Mouse (Mus musculus) liver, embryonic 14.5 days (tissue): ENCODE results near the gene 1700016K19Rik. TPM values are rescaled to one million over a fixed set of nuclear protein-coding genes. Genes with fewer than 3 reads are reported as not detected.

ENCODE experiments used
- ATAC-seq: fragments of 200-750 bp; cut with Nextera tagmentation; 2 replicates; pipeline ENCODE4 v1.8.0; 2017; ENCODE audit warnings: moderate number of reproducible peaks, mild to moderate bottlenecking, moderate library complexity; ENCODE audit not compliant: insufficient read depth
- DNase-seq, 3 experiments: peaks; one replicate each; pipeline ENCODE4 v3.0.0-alpha.2; 2012 to 2013; ENCODE audit warnings: low read depth in 3 of 3, low spot score in 3 of 3
- H3K27ac ChIP-seq: fragments of 300-500 bp; sonication (generic); 2 replicates; pipeline ENCODE4 v1.5.1; 2014; ENCODE audit warnings: moderate library complexity, mild to moderate bottlenecking, control low read depth, inconsistent platforms
- H3K27me3 ChIP-seq: fragments of 300-500 bp; sonication (generic); 2 replicates; pipeline ENCODE4 v1.6.1; 2014; ENCODE audit warnings: mild to moderate bottlenecking, low read length, moderate library complexity; ENCODE audit not compliant: control insufficient read depth, insufficient read depth
- H3K36me3 ChIP-seq: fragments of 300-500 bp; sonication (generic); replicated peaks from 2 replicates; pipeline ENCODE4 v1.6.1; 2014; ENCODE audit warnings: low read depth; ENCODE audit not compliant: control insufficient read depth, insufficient read depth
- H3K4me1 ChIP-seq, 2 experiments: fragments of 200-500 bp in 1 of 2; fragments of 300-500 bp in 1 of 2; sonication (generic) in 1 of 2; replicated peaks; 2 replicates each; pipeline ENCODE4 v1.6.1; 2012 to 2014; ENCODE audit warnings: antibody characterized with exemption in 1 of 2, inconsistent platforms in 1 of 2, low read length in 1 of 2; ENCODE audit not compliant: control insufficient read depth in 2 of 2, insufficient read depth in 2 of 2
- H3K4me2 ChIP-seq: fragments of 300-500 bp; sonication (generic); 2 replicates; pipeline ENCODE4 v1.6.1; 2014; ENCODE audit warnings: low read depth, mild to moderate bottlenecking, control low read depth, moderate library complexity
- H3K4me3 ChIP-seq, 2 experiments: fragments of 200-500 bp in 1 of 2; fragments of 300-500 bp in 1 of 2; sonication (generic) in 1 of 2; 2 replicates each; pipeline ENCODE4 v1.5.1; 2012 to 2014; ENCODE audit warnings: low read depth in 2 of 2, low read length in 2 of 2, mild to moderate bottlenecking in 2 of 2, control low read depth in 1 of 2, inconsistent platforms in 1 of 2, moderate library complexity in 1 of 2; ENCODE audit not compliant: insufficient read depth in 1 of 2
- H3K9ac ChIP-seq: fragments of 300-500 bp; sonication (generic); replicated peaks from 2 replicates; pipeline ENCODE4 v1.6.1; 2014; ENCODE audit warnings: mild to moderate bottlenecking, control low read depth, moderate library complexity
- H3K9me3 ChIP-seq: fragments of 300-500 bp; sonication (generic); 2 replicates; pipeline ENCODE4 v1.6.1; 2016; ENCODE audit warnings: low read length, mixed read lengths; ENCODE audit not compliant: control insufficient read depth
- CTCF ChIP-seq: IDR thresholded peaks from 2 replicates; pipeline ENCODE4 v1.5.1; 2016; ENCODE audit warnings: antibody characterized with exemption, low read depth, control low read depth
- EP300 ChIP-seq: IDR thresholded peaks from 2 replicates; pipeline ENCODE4 v1.6.1; 2016; ENCODE audit warnings: antibody characterized with exemption, low read depth
- WGBS: fragments of 180-500 bp; shearing (Covaris S2); extraction: QIAGEN DNeasy Blood & Tissue Kit; methylation state at CpG from one replicate; pipeline ENCODE4 v1.1.7; 2014; ENCODE audit not compliant: insufficient replicate concordance; 5-methylcytosine and 5-hydroxymethylcytosine counted together
- polyA plus RNA-seq, 2 experiments: library from polyadenylated mRNA; depleted of rRNA in 1 of 2; stranded (reverse) in 1 of 2; unstranded in 1 of 2; fragments of >200 nt; fragmentation: Nextera tagmentation in 1 of 2; extraction: Ambion mirVana in 1 of 2; gene quantifications; 2 replicates each; pipeline versions ENCODE4 v1.2.1 to v1.2.3; 2012 to 2014

Gene 1700016K19Rik
- polyA plus RNA-seq, 2 experiments = not detected

DNA sequence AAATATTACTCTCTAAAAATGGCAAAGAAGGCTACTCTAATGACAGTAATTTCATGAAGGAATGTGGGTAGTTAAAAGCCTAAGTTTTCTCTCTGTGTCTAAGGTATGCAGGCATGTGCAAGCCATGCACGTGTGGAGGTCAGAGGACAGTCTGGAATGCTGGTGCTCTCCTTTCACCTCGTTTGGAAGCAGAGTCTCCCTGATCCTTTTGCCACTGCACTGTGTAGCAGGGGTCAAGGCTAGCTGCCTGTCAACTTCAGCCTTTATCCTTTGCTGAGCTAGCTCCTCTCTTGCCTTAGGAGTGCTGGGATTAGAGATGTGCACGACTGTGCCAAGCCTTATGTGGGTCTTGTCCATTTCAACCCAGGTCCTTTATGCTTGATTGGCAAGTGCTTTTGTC is 50.8 kb downstream of the 1700016K19Rik start:
- DNase-seq = no peak
- TF ChIP-seq EP300 = no peak
- no peak for TF ChIP-seq CTCF
- H3K27me3 ChIP-seq = no peaks in the 10 kb centered on the region
- no peak overlapping the region for H3K4me2 ChIP-seq
- no peaks in the 10 kb centered on the region for H3K9me3 ChIP-seq
- no peaks in the 10 kb centered on the region for H3K4me1 ChIP-seq
- 45% methylated on average over 3 of the region's 3 CpGs for WGBS
- no peak overlapping the region for H3K9ac ChIP-seq
- H3K4me3 ChIP-seq = no peak overlapping the region
- H3K27ac ChIP-seq = no peak overlapping the region
- H3K36me3 ChIP-seq = no peaks in the 10 kb centered on the region
- ATAC-seq = no peak

DNA sequence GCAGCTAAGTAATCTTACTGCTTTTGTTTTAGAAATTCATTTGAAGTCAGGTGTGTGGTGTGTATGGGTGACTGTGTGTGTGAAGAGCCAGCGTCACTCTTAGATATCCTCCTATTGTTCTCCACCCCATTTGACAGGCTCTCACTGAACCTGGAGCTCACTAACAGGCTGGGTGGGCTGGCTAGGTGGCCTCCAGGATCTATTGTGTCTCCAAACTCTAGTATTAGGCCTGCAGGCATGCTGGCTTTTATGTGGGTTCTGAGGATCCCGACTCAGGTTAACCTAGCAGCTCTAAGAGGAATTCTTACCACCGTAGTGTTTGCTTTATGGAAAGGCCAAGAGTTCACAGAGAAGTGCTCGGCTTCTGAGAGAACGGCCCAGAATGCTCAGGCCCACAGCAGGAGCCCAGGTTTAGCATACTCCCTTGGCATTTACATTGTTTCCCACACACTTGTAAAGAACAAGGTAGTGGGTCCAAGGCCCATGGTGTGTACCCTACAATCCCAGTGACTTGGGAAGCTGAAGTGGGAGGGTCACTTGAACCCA is 51.3 kb downstream of the 1700016K19Rik start:
- WGBS = 64% methylated on average over 5 of the region's 5 CpGs
- Histone ChIP-seq H3K4me3 (no peak overlapping the region), H3K4me1 (no peaks in the 10 kb centered on the region), H3K4me2 (no peak overlapping the region), H3K27me3 (no peaks in the 10 kb centered on the region), H3K27ac (no peak overlapping the region), H3K9me3 (no peaks in the 10 kb centered on the region), H3K36me3 (no peaks in the 10 kb centered on the region), H3K9ac (no peak overlapping the region)
- no peak for ATAC-seq
- no peak for TF ChIP-seq EP300
- TF ChIP-seq CTCF = no peak
- DNase-seq = no peak

DNA sequence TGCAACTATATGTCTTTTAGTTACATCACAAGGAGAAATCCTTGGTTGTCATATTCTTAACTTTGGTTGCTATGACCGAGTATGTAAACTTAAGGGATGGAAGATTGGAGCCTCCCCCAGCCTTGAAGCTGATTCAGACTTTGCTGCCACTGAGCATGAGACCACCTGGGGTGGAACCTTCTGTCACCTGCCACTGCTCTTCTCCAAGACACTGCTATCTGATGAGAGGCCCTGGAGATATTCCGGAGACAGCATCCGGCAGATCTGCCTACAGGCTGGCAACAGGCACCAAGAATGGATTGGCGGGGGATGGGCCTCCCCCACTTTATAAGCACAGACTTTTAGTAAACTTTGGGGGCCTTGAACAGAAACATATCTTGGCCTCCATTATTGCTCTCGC is 52.8 kb downstream of the 1700016K19Rik start:
- H3K4me3 ChIP-seq = no peak overlapping the region
- H3K4me2 ChIP-seq = no peak overlapping the region
- ATAC-seq (no peak), DNase-seq (no peak)
- no peaks in the 10 kb centered on the region for H3K36me3 ChIP-seq
- H3K9ac ChIP-seq = no peak overlapping the region
- H3K4me1 ChIP-seq = no peaks in the 10 kb centered on the region
- no peak for TF ChIP-seq CTCF
- H3K9me3 ChIP-seq = no peaks in the 10 kb centered on the region
- no peaks in the 10 kb centered on the region for H3K27me3 ChIP-seq
- H3K27ac ChIP-seq = no peak overlapping the region
- WGBS = 80% methylated on average over 5 of the region's 5 CpGs

Other genes starting within 250 kb of the 1700016K19Rik start
- gene Doc2b, start 203.9 kb upstream of the 1700016K19Rik start, polyA plus RNA-seq (2012; rRNA removed) = 0.01 and 0.02 TPM in 2 replicates
- not detected in 2 replicates for gene Doc2b, start 203.9 kb upstream of the 1700016K19Rik start, polyA plus RNA-seq (2014; fragmentation: Nextera tagmentation; extraction: Ambion mirVana)
- 0.15 and 0.29 TPM in 2 replicates for gene Rph3al, start 61.5 kb upstream of the 1700016K19Rik start, polyA plus RNA-seq (2012; rRNA removed)
- gene Rph3al, start 61.5 kb upstream of the 1700016K19Rik start, polyA plus RNA-seq (2014; fragmentation: Nextera tagmentation; extraction: Ambion mirVana) = 0.25 and 0.27 TPM in 2 replicates
- gene Rflnb, start 27.9 kb downstream of the 1700016K19Rik start, polyA plus RNA-seq (2012; rRNA removed) = 0.92 and 1.3 TPM in 2 replicates
- 1.9 and 2.3 TPM in 2 replicates for gene Rflnb, start 27.9 kb downstream of the 1700016K19Rik start, polyA plus RNA-seq (2014; fragmentation: Nextera tagmentation; extraction: Ambion mirVana)
- 7.0 and 9.4 TPM in 2 replicates for gene Vps53, start 179.7 kb downstream of the 1700016K19Rik start, polyA plus RNA-seq (2012; rRNA removed)
- gene Vps53, start 179.7 kb downstream of the 1700016K19Rik start, polyA plus RNA-seq (2014; fragmentation: Nextera tagmentation; extraction: Ambion mirVana) = 12.7 and 15.4 TPM in 2 replicates
- 2.7 and 3.1 TPM in 2 replicates for gene Fam57a, start 179.8 kb downstream of the 1700016K19Rik start, polyA plus RNA-seq (2012; rRNA removed)
- gene Fam57a, start 179.8 kb downstream of the 1700016K19Rik start, polyA plus RNA-seq (2014; fragmentation: Nextera tagmentation; extraction: Ambion mirVana) = 3.0 and 3.5 TPM in 2 replicates
- 0.18 and 0.36 TPM in 2 replicates for gene Dbil5, start 217.7 kb downstream of the 1700016K19Rik start, polyA plus RNA-seq (2012; rRNA removed)
- gene Dbil5, start 217.7 kb downstream of the 1700016K19Rik start, polyA plus RNA-seq (2014; fragmentation: Nextera tagmentation; extraction: Ambion mirVana) = 0.61 and 1.1 TPM in 2 replicates
- gene Gemin4, start 217.8 kb downstream of the 1700016K19Rik start, polyA plus RNA-seq (2012; rRNA removed) = 6.0 and 6.3 TPM in 2 replicates
- 13.9 and 14.8 TPM in 2 replicates for gene Gemin4, start 217.8 kb downstream of the 1700016K19Rik start, polyA plus RNA-seq (2014; fragmentation: Nextera tagmentation; extraction: Ambion mirVana)
- 5.9 and 11.1 TPM in 2 replicates for gene Mrm3, start 243.8 kb downstream of the 1700016K19Rik start, polyA plus RNA-seq (2012; rRNA removed)
- 14.2 and 16.6 TPM in 2 replicates for gene Mrm3, start 243.8 kb downstream of the 1700016K19Rik start, polyA plus RNA-seq (2014; fragmentation: Nextera tagmentation; extraction: Ambion mirVana)
- 10.7 and 17.9 TPM in 2 replicates for gene Glod4, start 243.8 kb downstream of the 1700016K19Rik start, polyA plus RNA-seq (2012; rRNA removed)
- 60.7 and 62.6 TPM in 2 replicates for gene Glod4, start 243.8 kb downstream of the 1700016K19Rik start, polyA plus RNA-seq (2014; fragmentation: Nextera tagmentation; extraction: Ambion mirVana)